Mouse (Mus musculus): Measurements from ENCODE around the gene Nelfcd.

DNA sequence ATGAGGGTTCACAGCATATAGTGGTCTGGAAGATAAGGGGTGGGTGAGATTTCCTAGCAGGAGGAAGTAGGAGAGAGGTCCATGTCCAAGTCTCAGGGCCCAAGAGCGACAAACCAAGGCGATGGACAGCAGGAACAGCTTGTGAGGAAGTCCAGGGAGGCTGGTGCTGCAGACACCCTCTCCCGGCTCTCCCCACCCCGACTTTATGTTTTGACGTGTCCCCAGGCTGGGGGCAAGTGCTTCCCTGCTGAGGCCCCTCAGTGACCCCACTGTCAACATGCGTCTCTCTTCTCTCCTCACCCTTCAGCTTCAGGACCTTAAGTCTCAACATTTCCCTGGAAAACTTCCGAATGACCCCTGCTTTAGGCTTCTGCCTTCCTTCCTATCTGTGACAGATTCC, 2.5 kb upstream of the Nelfcd start:
- TF ChIP-seq CTCF (IDR thresholded peaks at IDR 0.05; ENCODE audit: control insufficient read depth, insufficient read depth, low read length) = no peak
- no peak for TF ChIP-seq POLR2A (IDR thresholded peaks at IDR 0.05; ENCODE audit: borderline replicate concordance, control insufficient read depth, low read depth, low read length)

Data from bone marrow, adult 2 months (tissue).